Mouse (Mus musculus) ES-E14 (cell line): ENCODE data around the gene Apbb2. TPM values are rescaled to one million over a fixed set of nuclear protein-coding genes. Genes with fewer than 3 reads are reported as not detected.

Experiments used
- DNase-seq: peaks from one replicate; pipeline ENCODE4 v3.0.0-alpha.2; 2013; ENCODE audit warnings: low read depth, low spot score
- H3K27ac ChIP-seq: 2 replicates; pipeline ENCODE4 v1.5.1; 2012; ENCODE audit warnings: low read depth, mild to moderate bottlenecking, low read length, moderate library complexity, mixed read lengths; ENCODE audit not compliant: poor library complexity, insufficient read depth, severe bottlenecking
- H3K36me3 ChIP-seq: 2 replicates; pipeline ENCODE4 v1.6.1; 2012; ENCODE audit warnings: mild to moderate bottlenecking, low read length, moderate library complexity, mixed read lengths; ENCODE audit not compliant: control insufficient read depth, poor library complexity, insufficient read depth, severe bottlenecking
- H3K4me1 ChIP-seq, 2 experiments: fragments of 150-350 bp in 1 of 2; sonication (generic) in 1 of 2; 2 replicates each; pipeline ENCODE4 v1.6.1; 2012; ENCODE audit warnings: low read length in 2 of 2, mild to moderate bottlenecking in 1 of 2, mixed read lengths in 1 of 2; ENCODE audit not compliant: control insufficient read depth in 2 of 2, insufficient read depth in 2 of 2, poor library complexity in 1 of 2
- H3K4me3 ChIP-seq, 2 experiments: fragments of 150-350 bp in 1 of 2; sonication (generic) in 1 of 2; 2 replicates each; pipeline ENCODE4 v1.5.1; 2012; ENCODE audit warnings: low read length in 2 of 2, low read depth in 1 of 2, mild to moderate bottlenecking in 1 of 2, mixed read lengths in 1 of 2; ENCODE audit not compliant: insufficient read depth in 1 of 2, poor library complexity in 1 of 2, severe bottlenecking in 1 of 2
- H3K9ac ChIP-seq: 2 replicates; pipeline ENCODE4 v1.6.1; 2012; ENCODE audit warnings: low read depth, mild to moderate bottlenecking, low read length, mixed read lengths; ENCODE audit not compliant: poor library complexity, insufficient read depth, severe bottlenecking
- H3K9me3 ChIP-seq: fragments of 150-350 bp; sonication (generic); 2 replicates; pipeline ENCODE4 v1.6.1; 2012; ENCODE audit warnings: low read depth, mild to moderate bottlenecking, low read length; ENCODE audit not compliant: control insufficient read depth, insufficient read depth
- CHD2 ChIP-seq: IDR thresholded peaks from 2 replicates; pipeline ENCODE4 v1.6.1; 2014; ENCODE audit warnings: mild to moderate bottlenecking, low read depth, low read length, inconsistent platforms
- HCFC1 ChIP-seq: IDR thresholded peaks from 2 replicates; pipeline ENCODE4 v1.6.1; 2012; ENCODE audit warnings: low read length, inconsistent platforms, borderline replicate concordance; ENCODE audit not compliant: insufficient read depth
- MAFK ChIP-seq: IDR thresholded peaks from 2 replicates; pipeline ENCODE4 v1.6.1; 2014; ENCODE audit warnings: mild to moderate bottlenecking, low read depth, low read length, inconsistent platforms; ENCODE audit not compliant: insufficient read depth
- ZC3H11A ChIP-seq: IDR thresholded peaks from 2 replicates; pipeline ENCODE4 v1.6.1; 2012; ENCODE audit warnings: low read depth, mild to moderate bottlenecking, inconsistent platforms, low read length, borderline replicate concordance
- ZNF384 ChIP-seq: IDR thresholded peaks from 2 replicates; pipeline ENCODE4 v1.6.1; 2012; ENCODE audit warnings: low read depth, low read length, inconsistent platforms
- in situ Hi-C, 2 experiments: fragments of 600-800 bp; cut with MboI; formaldehyde crosslinking; loops; one replicate each; pipeline ENCODE4 v1.15.1; 2025; ENCODE audit warnings: low sequenced_read_pairs in 2 of 2, inconsistent platforms in 1 of 2; ENCODE audit not compliant: unreplicated experiment in 2 of 2
- total RNA-seq: library from RNA; depleted of rRNA; stranded (reverse); fragments of 300-350 nt; gene quantifications from 2 replicates; pipeline ENCODE4 v1.2.3, GENCODE M21; 2012

Apbb2 gene
- total RNA-seq, 1 experiment, result 15.3 TPM

GRCm38 (mm10) chr5:66611361-66611760, 7.2 kb downstream of the Apbb2 start:
- no peak overlapping the region for H3K27ac ChIP-seq
- H3K36me3 ChIP-seq, result no peaks in the 10 kb centered on the region
- H3K4me3 ChIP-seq, result no peak overlapping the region
- in situ Hi-C loops, result no loop called here
- no peaks in the 10 kb centered on the region for H3K4me1 ChIP-seq
- no peak for DNase-seq
- no peaks in the 10 kb centered on the region for H3K9me3 ChIP-seq
- H3K9ac ChIP-seq, result no peak overlapping the region
- no peak for TF ChIP-seq HCFC1
- no peak for TF ChIP-seq CHD2
- no peak for TF ChIP-seq MAFK
- TF ChIP-seq ZNF384, result no peak
- no peak for TF ChIP-seq ZC3H11A

- TF ChIP-seq MAFK (no peak), HCFC1 (no peak), ZC3H11A (no peak), CHD2 (no peak), ZNF384 (no peak)
- no peak for DNase-seq
- Histone ChIP-seq H3K36me3 (no peaks in the 10 kb centered on the region), H3K9ac (no peak overlapping the region), H3K4me3 (no peak overlapping the region), H3K4me1 (no peaks in the 10 kb centered on the region), H3K9me3 (no peaks in the 10 kb centered on the region), H3K27ac (no peak overlapping the region)
- in situ Hi-C loops, result no loop called here
Measured at GRCm38 (mm10) chr5:66610270-66610669, 8.3 kb downstream of the Apbb2 start.

- no peaks in the 10 kb centered on the region for H3K9me3 ChIP-seq
- TF ChIP-seq CHD2 (no peak), HCFC1 (no peak), ZNF384 (no peak)
- H3K4me1 ChIP-seq, result no peaks in the 10 kb centered on the region
Measured at GRCm38 (mm10) chr5:66609306-66609705, 9.3 kb downstream of the Apbb2 start.

GRCm38 (mm10) chr5:66607801-66608200, 10.8 kb downstream of the Apbb2 start:
- no peaks in the 10 kb centered on the region for H3K9me3 ChIP-seq
- DNase-seq, result no peak
- in situ Hi-C loops, result no loop called here
- no peak overlapping the region for H3K4me3 ChIP-seq
- no peak overlapping the region for H3K27ac ChIP-seq
- H3K9ac ChIP-seq, result no peak overlapping the region
- 0 out of 4 replicates have a peak, but pooled peaks cover 0 to 4% of the 10 kb centered on the region in 2 experiments for H3K4me1 ChIP-seq
- no peaks in the 10 kb centered on the region for H3K36me3 ChIP-seq
- TF ChIP-seq ZC3H11A, result no peak
- TF ChIP-seq CHD2, result no peak
- TF ChIP-seq ZNF384, result no peak
- TF ChIP-seq HCFC1, result no peak
- TF ChIP-seq MAFK, result no peak

More at GRCm38 (mm10) chr5:66609306-66609705, 9.3 kb downstream of the Apbb2 start:
- H3K4me3 ChIP-seq, result no peak overlapping the region
- no peak overlapping the region for H3K9ac ChIP-seq
- H3K27ac ChIP-seq, result no peak overlapping the region
- no peaks in the 10 kb centered on the region for H3K36me3 ChIP-seq
- DNase-seq, result no peak
- in situ Hi-C loops, result no loop called here

GRCm38 (mm10) chr5:66607201-66607600, 11.4 kb downstream of the Apbb2 start:
- Histone ChIP-seq H3K9me3 (no peaks in the 10 kb centered on the region), H3K4me3 (no peak overlapping the region), H3K36me3 (no peaks in the 10 kb centered on the region), H3K27ac (no peak overlapping the region), H3K4me1 (peaks cover 0 to 5% of the 10 kb centered on the region in 2 experiments; a peak in 1 of 4 replicates), H3K9ac (no peak overlapping the region)
- TF ChIP-seq ZNF384 (no peak), HCFC1 (no peak), CHD2 (no peak), MAFK (no peak), ZC3H11A (no peak)
- in situ Hi-C loops, result no loop called here
- DNase-seq, result no peak
